Comparison of ENCODE assay signal across 8 mouse cellular contexts in the genomic region with DNA sequence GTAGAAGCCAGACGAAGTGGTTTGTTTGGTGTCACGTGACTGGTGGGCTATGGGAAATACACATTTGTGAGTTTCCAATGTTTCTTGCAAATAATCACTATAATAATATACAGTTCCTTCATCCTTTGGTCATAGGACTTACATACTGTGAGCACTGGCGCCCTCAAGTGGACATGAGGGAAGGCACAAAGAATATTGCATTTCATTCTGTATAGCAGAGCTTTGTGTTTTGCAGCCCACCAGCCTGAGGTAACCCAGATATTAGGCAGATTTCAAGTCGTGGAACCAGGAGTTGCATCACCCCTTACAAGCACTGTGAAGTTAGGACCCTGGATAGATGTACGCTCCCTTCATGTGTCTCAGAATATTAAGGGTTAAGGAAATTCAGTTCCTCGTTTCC. TPM values are rescaled to one million over a fixed set of nuclear protein-coding genes. Genes with fewer than 3 reads are reported as not detected.
DNase-seq lines count a peak whose midpoint lies in the region; ATAC-seq and TF ChIP-seq lines count a peak whose summit lies in the region.

No protein-coding gene starts in this region.

- no peaks in the 10 kb centered on the region for H3K36me3 ChIP-seq in ES-Bruce4 (ENCODE audit: control insufficient read depth, insufficient read depth, low read length, poor library complexity, severe bottlenecking)
- no peaks in the 10 kb centered on the region for H3K36me3 ChIP-seq in lung, embryonic 16.5 days (ENCODE audit: control insufficient read depth, insufficient read depth, low read length)

- no peaks in the 10 kb centered on the region for H3K27me3 ChIP-seq in ES-Bruce4 (ENCODE audit: control insufficient read depth, insufficient read depth, low read length, poor library complexity, severe bottlenecking)
- H3K27me3 ChIP-seq in lung, embryonic 16.5 days (ENCODE audit: control insufficient read depth, insufficient read depth, low read depth, low read length) = no peaks in the 10 kb centered on the region

- no peak for TF ChIP-seq POLR2A in ES-Bruce4 (IDR thresholded peaks at IDR 0.05; ENCODE audit: insufficient read depth, low read length)

- H3K4me3 ChIP-seq in ES-Bruce4 (ENCODE audit: low read depth, low read length) = no peak overlapping the region
- no peak overlapping the region for H3K4me3 ChIP-seq in lung, embryonic 16.5 days (ENCODE audit: low read length)

- no peak for TF ChIP-seq EP300 in ES-Bruce4 (IDR thresholded peaks at IDR 0.05; ENCODE audit: insufficient read depth, low read depth, low read length)

- 26% methylated on average over 6 of the region's 6 CpGs for WGBS in lung, embryonic 16.5 days

- peak; percentile 54 for DNase-seq in 416B (ENCODE audit: low read depth)
- DNase-seq in cerebellum, postnatal 36 days = peak; percentile 28 to 56
- peak; percentile 37 for DNase-seq in gastrocnemius, postnatal 14 days
- DNase-seq in kidney, postnatal 4 days = peak; percentile 83 to 86
- peak; percentile 50 for DNase-seq in right cerebral cortex, adult 18-20 months

- H3K4me1 ChIP-seq in ES-Bruce4 (ENCODE audit: control insufficient read depth, insufficient read depth, low read length) = no peaks in the 10 kb centered on the region
- peaks cover 2% of the 10 kb centered on the region; the same call in 1 of the 2 replicates for H3K4me1 ChIP-seq in lung, embryonic 16.5 days (replicated peaks; ENCODE audit: control insufficient read depth, insufficient read depth, low read length)

- no peak overlapping the region for H3K4me2 ChIP-seq in lung, embryonic 16.5 days (ENCODE audit: low read depth, low read length)

- H3K9me3 ChIP-seq in ES-Bruce4 (replicated peaks; ENCODE audit: control insufficient read depth, insufficient read depth, low read length, poor library complexity, severe bottlenecking) = no peaks in the 10 kb centered on the region
- no peaks in the 10 kb centered on the region for H3K9me3 ChIP-seq in lung, embryonic 16.5 days (ENCODE audit: control insufficient read depth, low read length)

- H3K27ac ChIP-seq in ES-Bruce4 (ENCODE audit: insufficient read depth, low read length) = no peak overlapping the region
- no peak overlapping the region for H3K27ac ChIP-seq in lung, embryonic 16.5 days (ENCODE audit: low read length)

- TF ChIP-seq CTCF in ES-Bruce4 (IDR thresholded peaks at IDR 0.05; ENCODE audit: low read depth, low read length) = peak; percentile 40

- ATAC-seq in lung, embryonic 16.5 days (ENCODE audit: low read depth) = 0 out of 2 replicates have a peak, but pooled peaks have one; percentile 47
- ATAC-seq in erythroblast, adult 5-6 weeks (replicated peaks; ENCODE audit: low FRiP score, poor library complexity, severe bottlenecking) = no peak

- no peak overlapping the region for H3K9ac ChIP-seq in ES-Bruce4 (ENCODE audit: low read depth, poor library complexity, severe bottlenecking)
- H3K9ac ChIP-seq in lung, embryonic 16.5 days (ENCODE audit: low read length) = no peak overlapping the region

- intact Hi-C loops in gastrocnemius, postnatal 14 days (cut with DNase I; ENCODE audit: low total_unique reads) = loop anchor here (2.0 to 10.0 kb wide), 4 partner anchors 45 to 261 kb away; no protein-coding TSS in a partner anchor

RNA-seq across cellular contexts. Expression of gene Shroom3, which starts 42.7 kb away (rescaled TPM):
- polyA plus RNA-seq in ES-Bruce4 (2011; ENCODE audit: insufficient read depth, insufficient read length, low read depth, missing spikeins) = 49.1 and 54.2 TPM in 2 replicates
- total RNA-seq in gastrocnemius, postnatal 14 days (2021) = 1 to 10 TPM; 1.2 to 1.7 TPM
- 4.0 and 5.0 TPM in 2 replicates for polyA plus RNA-seq in lung, embryonic 16.5 days (2015; fragmentation: Nextera tagmentation; extraction: Ambion mirVana)
- total RNA-seq in erythroblast, adult 5-6 weeks (2015; ENCODE audit: low replicate concordance) = 0.96 TPM in 1 of 2 replicates, not detected in the other
- total RNA-seq in erythroblast, adult 5-6 weeks (2017; ENCODE audit: low replicate concordance) = not detected in 2 replicates

RNA-seq across cellular contexts. Expression of gene Ccdc158, which starts 50.9 kb away (rescaled TPM):
- 4.7 and 5.4 TPM in 2 replicates for polyA plus RNA-seq in ES-Bruce4 (2011; ENCODE audit: insufficient read depth, insufficient read length, low read depth, missing spikeins)
- under 1 TPM; 0.08 to 0.18 TPM for total RNA-seq in gastrocnemius, postnatal 14 days (2021)
- polyA plus RNA-seq in lung, embryonic 16.5 days (2015; fragmentation: Nextera tagmentation; extraction: Ambion mirVana) = 3.3 TPM in 2 replicates
- 0.77 and 2.9 TPM in 2 replicates for total RNA-seq in erythroblast, adult 5-6 weeks (2015; ENCODE audit: low replicate concordance)
- 0.56 TPM in 1 of 2 replicates, not detected in the other for total RNA-seq in erythroblast, adult 5-6 weeks (2017; ENCODE audit: low replicate concordance)
